Mouse (Mus musculus): ENCODE data around the gene Psap. TPM values are rescaled to one million over a fixed set of nuclear protein-coding genes. Genes with fewer than 3 reads are reported as not detected.

Gene Psap
- polyA plus RNA-seq, 1 experiment from 2014 or later: 69.5 TPM

DNA sequence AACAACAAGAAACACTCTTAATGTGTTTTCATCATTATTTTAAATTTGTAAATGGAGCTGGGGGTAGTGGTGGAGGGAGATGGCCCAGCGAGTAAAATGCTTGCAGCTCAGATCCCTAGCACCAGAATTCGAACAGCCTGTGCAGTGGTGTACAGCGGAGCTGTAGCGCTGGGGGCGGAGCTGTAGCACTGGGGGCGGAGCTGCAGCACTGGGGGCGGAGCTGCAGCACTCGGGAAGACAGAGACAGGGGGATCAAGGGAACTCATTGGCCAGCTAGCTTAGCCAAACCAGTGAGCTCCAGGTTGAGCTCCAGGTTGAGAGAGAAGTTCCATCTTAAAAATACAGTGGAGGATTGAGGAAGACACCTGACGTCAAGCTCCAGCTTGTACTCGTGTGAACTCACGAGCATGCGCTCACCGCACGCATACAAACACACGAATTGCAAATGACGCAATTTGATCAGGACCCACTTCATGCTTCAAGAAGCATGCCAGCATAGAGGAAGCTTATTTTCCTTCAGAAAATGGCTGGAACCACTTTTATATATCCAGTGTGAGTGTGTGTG lies 20.1 kb upstream of the Psap start:
- Histone ChIP-seq H3K9me3 (ENCODE audit: control insufficient read depth, low read length) (no peaks in the 10 kb centered on the region), H3K27ac (ENCODE audit: low read depth, low read length) (no peak overlapping the region), H3K36me3 (ENCODE audit: control insufficient read depth, insufficient read depth, low read length) (no peaks in the 10 kb centered on the region), H3K27me3 (ENCODE audit: control insufficient read depth, insufficient read depth, low read length) (no peaks in the 10 kb centered on the region), H3K9ac (ENCODE audit: low read depth, low read length) (no peak overlapping the region), H3K4me1 (ENCODE audit: control insufficient read depth, insufficient read depth, low read length) (no peaks in the 10 kb centered on the region), H3K4me2 (replicated peaks; ENCODE audit: low read depth, low read length) (no peak overlapping the region), H3K4me3 (ENCODE audit: low read length) (no peak overlapping the region)
- no peak for ATAC-seq (ENCODE audit: low FRiP score, low TSS enrichment)
- 58% methylated on average over 16 of the region's 16 CpGs for WGBS

DNA sequence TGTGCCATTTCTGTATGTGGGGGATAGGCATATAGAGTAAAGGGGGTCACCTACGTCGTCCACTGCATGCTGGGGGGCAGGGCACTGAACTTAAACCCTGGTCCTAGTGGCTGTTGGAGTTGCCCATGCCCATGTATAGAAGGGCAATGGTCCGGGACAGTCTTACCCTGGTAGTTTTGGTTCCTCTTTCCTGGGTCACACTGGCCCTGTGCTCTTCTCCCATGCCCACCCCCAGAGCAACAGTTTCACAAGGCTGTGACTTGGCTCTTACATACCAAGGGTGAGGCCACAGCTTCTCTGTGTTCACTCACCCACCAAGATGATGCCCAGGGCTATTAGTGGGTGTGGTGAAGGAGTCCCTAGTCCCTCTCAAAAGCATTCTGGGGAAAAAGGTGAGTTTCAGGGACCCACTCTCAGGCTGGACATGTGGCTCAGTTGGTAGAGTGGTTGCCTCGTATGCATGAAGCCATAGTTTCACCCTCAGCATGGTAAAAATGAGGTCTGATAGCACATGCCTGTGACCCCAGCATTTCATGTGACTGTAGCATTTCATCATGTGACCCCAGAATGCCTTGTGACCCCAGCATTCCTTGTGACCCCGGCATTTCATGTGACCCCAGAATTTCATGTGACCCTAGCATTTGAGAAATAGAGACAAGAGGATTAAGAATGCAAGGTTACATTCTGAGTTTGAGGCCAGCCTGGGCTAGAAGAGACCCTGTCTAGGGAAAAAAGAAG lies 16.7 kb upstream of the Psap start:
- Histone ChIP-seq H3K27ac (ENCODE audit: low read depth, low read length) (no peak overlapping the region), H3K9me3 (ENCODE audit: control insufficient read depth, low read length) (no peaks in the 10 kb centered on the region), H3K27me3 (ENCODE audit: control insufficient read depth, insufficient read depth, low read length) (no peaks in the 10 kb centered on the region), H3K4me2 (replicated peaks; ENCODE audit: low read depth, low read length) (no peak overlapping the region), H3K36me3 (ENCODE audit: control insufficient read depth, insufficient read depth, low read length) (no peaks in the 10 kb centered on the region), H3K9ac (ENCODE audit: low read depth, low read length) (no peak overlapping the region), H3K4me1 (ENCODE audit: control insufficient read depth, insufficient read depth, low read length) (no peaks in the 10 kb centered on the region), H3K4me3 (ENCODE audit: low read length) (no peak overlapping the region)
- no peak for ATAC-seq (ENCODE audit: low FRiP score, low TSS enrichment)
- WGBS: 87% methylated on average over 5 of the region's 5 CpGs

DNA sequence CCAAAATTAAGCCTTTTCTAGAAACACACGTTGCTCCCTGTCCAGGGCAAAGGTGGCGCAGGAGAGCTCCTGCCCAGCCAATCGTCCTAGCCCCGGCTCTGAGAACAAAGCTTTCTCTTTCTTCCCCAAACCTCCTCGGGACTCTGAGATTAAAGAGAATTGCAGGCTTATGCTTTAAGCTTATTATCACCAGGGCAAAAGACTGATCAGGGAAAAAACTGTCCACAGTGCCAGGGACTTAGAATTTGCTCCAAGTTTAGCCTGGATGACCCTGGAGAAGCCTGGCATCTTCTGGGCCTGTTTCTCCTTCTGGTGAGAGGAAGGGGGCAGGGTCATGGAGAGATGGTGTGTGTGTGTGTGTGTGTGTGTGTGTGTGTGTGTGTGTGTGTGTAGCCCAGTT lies 15.9 kb upstream of the Psap start:
- 42% methylated on average over 5 of the region's 5 CpGs for WGBS
- ATAC-seq (ENCODE audit: low FRiP score, low TSS enrichment): no peak
- Histone ChIP-seq H3K9me3 (ENCODE audit: control insufficient read depth, low read length) (no peaks in the 10 kb centered on the region), H3K4me3 (ENCODE audit: low read length) (no peak overlapping the region), H3K9ac (ENCODE audit: low read depth, low read length) (no peak overlapping the region), H3K4me2 (replicated peaks; ENCODE audit: low read depth, low read length) (no peak overlapping the region), H3K36me3 (ENCODE audit: control insufficient read depth, insufficient read depth, low read length) (no peaks in the 10 kb centered on the region), H3K27me3 (ENCODE audit: control insufficient read depth, insufficient read depth, low read length) (no peaks in the 10 kb centered on the region), H3K27ac (ENCODE audit: low read depth, low read length) (no peak overlapping the region), H3K4me1 (ENCODE audit: control insufficient read depth, insufficient read depth, low read length) (no peaks in the 10 kb centered on the region)

DNA sequence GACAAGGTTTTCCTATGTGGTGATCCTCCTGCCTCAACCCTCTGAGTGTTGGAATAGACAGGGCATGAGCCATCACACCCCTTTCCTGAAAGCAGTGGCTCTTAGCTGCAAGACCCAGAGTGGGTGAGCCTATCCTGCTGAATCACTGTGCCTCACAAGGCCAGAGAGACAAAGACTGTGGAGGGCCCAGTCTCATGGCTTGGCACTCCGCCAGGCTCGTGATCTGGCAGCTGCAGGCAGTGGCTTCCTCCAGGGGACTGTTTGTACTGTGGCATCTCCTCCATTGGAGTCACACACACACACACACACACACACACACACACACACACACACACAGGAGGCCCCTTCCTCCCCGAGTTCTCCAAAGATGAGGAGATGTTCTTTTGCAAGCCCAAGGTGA lies 15.0 kb upstream of the Psap start:
- no peaks in the 10 kb centered on the region for H3K9me3 ChIP-seq (ENCODE audit: control insufficient read depth, low read length)
- no peaks in the 10 kb centered on the region for H3K36me3 ChIP-seq (ENCODE audit: control insufficient read depth, insufficient read depth, low read length)
- no peak overlapping the region for H3K4me3 ChIP-seq (ENCODE audit: low read length)
- H3K27me3 ChIP-seq (ENCODE audit: control insufficient read depth, insufficient read depth, low read length): no peaks in the 10 kb centered on the region
- H3K27ac ChIP-seq (ENCODE audit: low read depth, low read length): peak overlapping the region; percentile 37; the same call in 1 of the 2 replicates
- no peak overlapping the region for H3K4me2 ChIP-seq (replicated peaks; ENCODE audit: low read depth, low read length)
- peak; percentile 69; the same call in 1 of the 2 replicates for ATAC-seq (ENCODE audit: low FRiP score, low TSS enrichment)
- WGBS: 51% methylated on average over 3 of the region's 3 CpGs
- no peak overlapping the region for H3K9ac ChIP-seq (ENCODE audit: low read depth, low read length)
- no peaks in the 10 kb centered on the region for H3K4me1 ChIP-seq (ENCODE audit: control insufficient read depth, insufficient read depth, low read length)

DNA sequence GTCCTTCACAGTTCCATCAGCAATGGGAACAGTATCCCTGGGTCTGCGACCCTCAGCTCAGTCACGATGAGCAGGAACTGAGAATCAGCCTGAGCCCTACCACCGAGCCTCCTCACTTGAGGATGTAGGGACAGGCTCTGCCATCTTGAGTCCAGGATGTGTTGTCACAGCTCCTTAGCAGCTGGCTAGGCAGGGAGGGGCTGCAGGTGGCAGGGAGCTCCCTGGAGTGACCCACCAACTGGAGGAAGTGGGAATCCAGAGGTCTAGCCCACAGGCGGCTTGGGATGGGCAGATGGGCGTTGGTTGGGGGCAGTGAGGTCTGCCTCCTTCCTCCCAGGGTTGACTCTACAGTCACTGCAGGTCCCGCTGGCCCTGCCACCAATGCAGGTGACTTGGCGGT lies 14.1 kb upstream of the Psap start:
- WGBS: 85% methylated on average over 7 of the region's 7 CpGs
- Histone ChIP-seq H3K27ac (ENCODE audit: low read depth, low read length) (no peak overlapping the region), H3K9me3 (ENCODE audit: control insufficient read depth, low read length) (no peaks in the 10 kb centered on the region), H3K36me3 (ENCODE audit: control insufficient read depth, insufficient read depth, low read length) (no peaks in the 10 kb centered on the region), H3K27me3 (ENCODE audit: control insufficient read depth, insufficient read depth, low read length) (no peaks in the 10 kb centered on the region), H3K4me3 (ENCODE audit: low read length) (no peak overlapping the region), H3K9ac (ENCODE audit: low read depth, low read length) (no peak overlapping the region), H3K4me2 (replicated peaks; ENCODE audit: low read depth, low read length) (no peak overlapping the region), H3K4me1 (ENCODE audit: control insufficient read depth, insufficient read depth, low read length) (no peaks in the 10 kb centered on the region)
- ATAC-seq (ENCODE audit: low FRiP score, low TSS enrichment): no peak

DNA sequence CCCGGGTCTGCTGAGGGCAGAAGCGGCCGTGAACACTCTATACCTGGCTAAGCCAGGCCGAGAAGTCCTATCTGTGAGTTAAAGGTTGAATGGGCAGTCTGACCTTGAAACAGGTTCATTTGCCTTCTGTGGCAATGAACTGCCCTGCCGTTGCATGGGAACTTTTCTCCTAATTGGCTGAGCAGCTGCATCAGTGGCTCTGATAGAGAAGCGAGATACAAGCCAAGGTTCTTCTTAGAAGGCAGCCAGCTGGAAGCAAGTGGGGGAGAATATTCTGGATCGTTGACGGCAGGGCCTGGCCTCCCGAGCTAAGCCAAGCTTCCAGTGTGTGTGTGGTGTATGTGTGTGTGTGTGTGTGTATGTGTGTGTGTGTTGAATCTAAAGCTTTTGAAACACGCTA lies 12.2 kb upstream of the Psap start:
- no peaks in the 10 kb centered on the region for H3K36me3 ChIP-seq (ENCODE audit: control insufficient read depth, insufficient read depth, low read length)
- 65% methylated on average over 10 of the region's 10 CpGs for whole genome bisulfite sequencing
- ATAC-seq (ENCODE audit: low FRiP score, low TSS enrichment): no peak
- H3K9ac ChIP-seq (ENCODE audit: low read depth, low read length): no peak overlapping the region
- H3K27me3 ChIP-seq (ENCODE audit: control insufficient read depth, insufficient read depth, low read length): no peaks in the 10 kb centered on the region
- no peak overlapping the region for H3K4me2 ChIP-seq (replicated peaks; ENCODE audit: low read depth, low read length)
- no peak overlapping the region for H3K27ac ChIP-seq (ENCODE audit: low read depth, low read length)
- no peaks in the 10 kb centered on the region for H3K9me3 ChIP-seq (ENCODE audit: control insufficient read depth, low read length)
- H3K4me1 ChIP-seq (ENCODE audit: control insufficient read depth, insufficient read depth, low read length): peaks cover 4% of the 10 kb centered on the region; the same call in 1 of the 2 replicates
- no peak overlapping the region for H3K4me3 ChIP-seq (ENCODE audit: low read length)

DNA sequence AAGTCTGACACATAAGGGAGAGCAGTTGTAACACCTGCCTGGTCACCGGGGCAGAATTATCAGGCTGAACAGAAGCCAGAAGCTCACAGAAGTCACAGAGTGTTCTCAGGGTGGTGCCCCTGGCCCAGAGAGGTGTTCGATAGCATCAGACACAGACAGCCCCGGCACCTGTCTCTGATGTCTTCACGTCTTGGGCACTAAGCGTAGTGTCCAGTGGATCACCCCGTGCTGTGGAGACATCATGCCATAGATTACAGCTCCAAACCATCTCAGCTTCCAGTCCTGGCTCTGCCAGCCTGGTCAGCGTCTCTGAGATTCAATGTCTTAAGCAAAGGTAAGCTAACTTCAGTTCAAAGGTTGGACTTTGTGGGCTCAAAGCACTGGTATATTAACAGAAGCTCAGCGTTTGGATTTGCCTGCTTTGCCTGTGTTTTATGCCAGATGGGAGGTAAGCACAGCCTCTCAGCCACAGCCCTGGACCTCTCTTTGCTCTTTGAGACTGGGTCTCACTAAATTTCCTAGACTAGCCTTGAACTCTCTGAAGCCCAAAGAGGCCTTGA lies 10.5 kb upstream of the Psap start:
- H3K27ac ChIP-seq (ENCODE audit: low read depth, low read length): no peak overlapping the region
- H3K27me3 ChIP-seq (ENCODE audit: control insufficient read depth, insufficient read depth, low read length): no peaks in the 10 kb centered on the region
- H3K36me3 ChIP-seq (ENCODE audit: control insufficient read depth, insufficient read depth, low read length): no peaks in the 10 kb centered on the region
- peaks cover 4% of the 10 kb centered on the region; the same call in 1 of the 2 replicates for H3K4me1 ChIP-seq (ENCODE audit: control insufficient read depth, insufficient read depth, low read length)
- no peak overlapping the region for H3K9ac ChIP-seq (ENCODE audit: low read depth, low read length)
- H3K4me2 ChIP-seq (replicated peaks; ENCODE audit: low read depth, low read length): no peak overlapping the region
- WGBS: 89% methylated on average over 8 of the region's 8 CpGs
- no peak for ATAC-seq (ENCODE audit: low FRiP score, low TSS enrichment)
- no peak overlapping the region for H3K4me3 ChIP-seq (ENCODE audit: low read length)
- no peaks in the 10 kb centered on the region for H3K9me3 ChIP-seq (ENCODE audit: control insufficient read depth, low read length)

DNA sequence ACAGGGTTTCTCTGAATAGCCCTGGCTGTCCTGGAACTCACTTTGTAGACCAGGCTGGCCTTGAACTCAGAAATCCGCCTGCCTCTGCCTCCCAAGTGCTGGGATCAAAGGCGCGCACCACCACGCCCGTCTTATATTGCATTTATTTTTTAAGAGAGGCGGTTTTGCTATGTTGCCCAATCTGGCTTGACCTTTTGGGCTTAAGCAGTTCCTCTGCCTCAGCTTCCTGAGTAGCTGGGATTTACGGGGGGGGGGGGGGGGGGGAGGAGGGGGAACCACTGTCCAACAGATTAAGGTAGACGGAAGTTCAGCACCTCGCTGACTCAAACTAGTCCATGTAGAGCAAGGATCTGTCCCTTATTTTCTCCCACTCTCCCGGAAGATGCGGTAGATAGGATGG lies 8.7 kb upstream of the Psap start:
- Histone ChIP-seq H3K4me3 (ENCODE audit: low read length) (no peak overlapping the region), H3K27me3 (ENCODE audit: control insufficient read depth, insufficient read depth, low read length) (no peaks in the 10 kb centered on the region), H3K36me3 (ENCODE audit: control insufficient read depth, insufficient read depth, low read length) (no peaks in the 10 kb centered on the region), H3K9ac (ENCODE audit: low read depth, low read length) (no peak overlapping the region), H3K27ac (ENCODE audit: low read depth, low read length) (no peak overlapping the region), H3K9me3 (ENCODE audit: control insufficient read depth, low read length) (no peaks in the 10 kb centered on the region), H3K4me2 (replicated peaks; ENCODE audit: low read depth, low read length) (no peak overlapping the region), H3K4me1 (ENCODE audit: control insufficient read depth, insufficient read depth, low read length) (peaks cover 4% of the 10 kb centered on the region; the same call in 1 of the 2 replicates)
- 66% methylated on average over 11 of the region's 11 CpGs for WGBS
- ATAC-seq (ENCODE audit: low FRiP score, low TSS enrichment): no peak
